Mouse (Mus musculus): Measurements from ENCODE around the gene Lcp1.
A peak's percentile ranks its signal among the peaks of the same experiment; 100 is the strongest.

Lcp1 gene

DNA sequence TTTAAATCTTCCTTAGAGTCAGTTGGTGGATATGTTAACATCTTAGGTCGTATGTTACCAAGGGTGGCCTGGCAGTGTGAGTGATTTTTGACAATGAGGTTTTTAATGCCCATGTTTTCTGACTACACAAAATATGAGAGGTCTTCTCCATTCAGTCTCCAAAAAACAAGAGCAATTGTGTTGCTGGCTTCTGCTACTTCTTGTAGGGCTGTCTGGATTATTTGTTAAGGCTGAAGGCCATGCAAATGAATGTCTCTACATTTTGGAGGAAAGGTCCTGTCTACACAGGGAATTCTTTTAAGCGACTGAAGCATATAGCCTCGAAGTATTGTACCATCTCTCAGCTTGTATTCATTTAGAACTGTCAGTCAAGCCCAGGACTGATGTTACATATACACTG lies 46.5 kb downstream of the Lcp1 start:
- no peak for DNase-seq

DNA sequence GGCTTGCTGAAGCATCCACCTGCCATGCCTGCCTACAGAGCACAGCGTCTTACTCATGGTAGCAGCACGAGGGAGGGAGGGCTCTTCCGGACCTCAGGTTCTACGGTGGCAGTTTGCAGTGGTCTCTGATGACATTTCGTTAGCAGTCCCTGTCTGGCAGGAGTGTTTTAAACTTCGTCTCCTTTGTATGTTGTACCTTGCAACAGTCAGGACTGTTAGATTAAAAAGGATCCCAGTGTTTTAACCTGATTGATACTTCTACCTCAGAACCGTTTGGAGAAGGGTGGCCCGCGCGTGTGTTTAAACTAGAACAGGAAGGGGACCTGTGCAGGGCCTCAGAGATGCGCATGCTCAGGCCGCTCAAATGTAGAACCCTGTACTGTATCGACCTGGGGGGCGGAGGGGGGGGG lies 47.5 kb downstream of the Lcp1 start:
- no peak for DNase-seq

DNA sequence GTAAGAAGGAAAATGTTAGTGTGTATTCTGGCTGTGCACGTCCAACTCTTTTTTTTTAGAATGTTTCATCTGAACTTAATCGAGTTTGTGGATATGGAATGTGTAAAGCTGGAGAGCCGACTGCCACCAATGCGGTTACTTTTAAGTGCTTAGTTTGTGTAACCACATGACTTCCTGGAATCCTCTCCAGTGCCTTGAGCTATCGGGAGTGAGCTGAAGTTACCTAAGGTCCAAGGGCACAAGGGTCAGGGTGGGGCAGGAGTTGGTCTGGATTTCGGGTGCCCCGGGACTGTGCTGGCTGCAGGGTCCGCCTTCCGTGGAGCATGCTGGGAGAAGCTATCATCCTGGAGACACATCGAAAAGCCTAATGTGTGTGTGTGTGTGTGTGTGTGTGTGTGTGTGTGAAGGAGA lies 47.9 kb downstream of the Lcp1 start:
- DNase-seq, result no peak

DNA sequence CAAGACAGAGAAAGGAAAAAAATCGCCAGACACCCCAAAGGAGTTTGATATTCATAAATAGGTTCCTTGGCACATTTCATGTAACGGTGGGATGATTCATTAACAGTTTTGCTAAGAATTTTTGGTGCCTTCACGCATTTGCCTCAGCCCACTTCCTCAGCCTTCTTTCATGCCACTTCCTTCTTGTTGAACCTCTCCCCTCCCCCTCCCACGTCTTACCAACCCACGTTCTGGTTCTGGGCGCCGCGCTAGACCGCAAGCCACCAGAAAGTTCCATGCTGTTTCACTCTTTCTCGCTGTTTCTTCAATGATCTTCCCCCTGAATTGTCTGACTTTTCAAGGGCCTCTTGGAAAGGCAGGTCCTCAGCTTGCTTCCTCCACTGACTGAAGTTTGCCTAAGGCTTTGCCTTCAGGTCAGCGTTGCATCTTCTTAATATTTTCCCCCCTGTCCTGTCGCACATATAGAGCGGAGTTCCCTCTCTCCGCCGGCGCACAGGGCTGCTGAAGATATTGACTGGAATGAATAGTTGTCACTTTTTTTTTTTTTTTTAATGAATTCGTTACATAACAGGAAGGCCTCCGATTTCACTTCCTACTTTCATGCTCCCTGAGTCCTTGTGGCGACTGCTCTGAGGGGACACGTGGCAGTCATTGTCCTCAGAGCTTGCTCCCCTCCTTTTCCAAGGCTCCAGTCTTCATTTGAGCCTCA lies 48.5 kb downstream of the Lcp1 start:
- DNase-seq, result no peak

GRCm38 (mm10) chr14:75180551-75180978 lies 49.7 kb downstream of the Lcp1 start:
- no peak for DNase-seq

DNA sequence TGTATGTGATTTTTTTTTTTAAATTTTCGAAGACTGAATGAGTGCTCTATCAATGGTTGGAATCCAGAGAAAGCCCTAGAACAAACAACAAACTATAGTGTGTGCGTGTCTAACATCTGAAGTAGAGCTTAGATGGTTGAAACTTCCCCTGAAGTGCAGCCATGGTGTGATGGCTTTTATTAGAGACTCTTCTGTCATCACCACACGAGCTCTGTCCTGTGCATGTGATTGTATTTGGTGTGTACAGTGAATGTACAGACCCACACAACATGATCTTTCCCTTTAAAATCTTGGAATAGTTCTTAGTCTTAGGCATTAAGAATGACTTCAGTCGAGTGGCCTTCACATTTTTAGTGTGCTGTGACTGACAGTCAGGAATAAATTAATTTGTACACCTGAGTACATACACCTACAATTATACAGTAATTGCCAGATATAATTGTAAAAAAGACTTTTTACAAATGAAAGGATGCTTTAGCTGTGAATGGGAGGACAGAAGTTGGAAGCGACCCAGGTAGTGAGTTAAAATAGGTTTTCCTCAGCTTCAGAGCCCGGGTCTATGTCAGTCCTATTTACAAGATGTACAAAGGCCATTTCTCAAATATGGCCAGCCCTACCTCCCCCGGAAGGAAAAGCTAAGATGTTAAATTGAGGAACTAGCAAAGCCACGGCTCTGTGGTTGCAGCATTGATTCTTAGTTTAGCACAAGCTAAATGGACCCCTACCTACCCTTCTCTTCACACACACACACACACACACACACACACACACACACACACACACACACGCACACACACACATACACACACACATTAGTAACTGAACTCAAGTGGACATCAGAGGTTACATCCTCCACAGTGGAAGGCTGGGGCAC lies 50.4 kb downstream of the Lcp1 start:
- DNase-seq, result no peak

GRCm38 (mm10) chr14:75182378-75182777 lies 51.5 kb downstream of the Lcp1 start:
- no peak for DNase-seq

GRCm38 (mm10) chr14:75182831-75183230 lies 51.9 kb downstream of the Lcp1 start:
- DNase-seq, result no peak

- DNase-seq, result peak; percentile 8 to 16
These were observed 53.3 kb downstream of the Lcp1 start for GRCm38 (mm10) chr14:75184069-75184790.

DNA sequence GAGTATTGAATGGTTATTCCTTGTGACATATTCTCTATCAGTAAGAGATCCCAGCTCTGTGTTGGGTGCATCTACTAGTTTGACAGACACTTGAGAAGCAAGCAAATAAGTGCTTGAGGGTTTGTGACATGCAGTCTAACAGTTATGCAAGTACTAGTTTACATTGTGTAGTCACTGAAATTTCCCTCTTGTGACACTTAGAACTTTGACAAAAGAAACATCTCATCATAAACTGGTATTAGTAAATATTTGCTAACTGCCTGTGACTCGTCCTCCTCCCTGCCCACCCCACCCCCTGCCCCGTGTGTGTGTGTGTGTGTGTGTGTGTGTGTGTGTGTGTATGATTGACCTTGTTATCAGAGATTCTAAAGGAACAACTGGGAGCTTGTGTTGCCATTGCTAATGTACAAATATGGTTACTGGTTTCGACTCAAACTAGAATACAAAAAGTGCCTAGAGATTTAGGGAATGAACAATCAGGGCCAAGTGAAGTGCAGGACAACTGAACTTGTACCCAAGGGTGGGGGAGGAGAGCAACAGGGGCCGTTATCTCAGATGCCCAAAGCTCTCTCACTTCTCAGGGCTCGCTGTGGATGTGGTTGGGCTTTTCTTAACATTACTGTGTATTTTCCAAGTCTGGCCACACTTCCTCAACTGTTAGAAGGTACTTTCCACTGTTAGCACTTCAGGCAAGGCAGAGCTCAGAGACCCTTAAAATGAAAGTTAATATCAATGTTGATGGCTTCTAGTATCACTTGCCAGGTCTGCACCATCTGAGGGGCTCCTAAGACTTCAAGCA lies 55.1 kb downstream of the Lcp1 start:
- DNase-seq, result no peak

DNA sequence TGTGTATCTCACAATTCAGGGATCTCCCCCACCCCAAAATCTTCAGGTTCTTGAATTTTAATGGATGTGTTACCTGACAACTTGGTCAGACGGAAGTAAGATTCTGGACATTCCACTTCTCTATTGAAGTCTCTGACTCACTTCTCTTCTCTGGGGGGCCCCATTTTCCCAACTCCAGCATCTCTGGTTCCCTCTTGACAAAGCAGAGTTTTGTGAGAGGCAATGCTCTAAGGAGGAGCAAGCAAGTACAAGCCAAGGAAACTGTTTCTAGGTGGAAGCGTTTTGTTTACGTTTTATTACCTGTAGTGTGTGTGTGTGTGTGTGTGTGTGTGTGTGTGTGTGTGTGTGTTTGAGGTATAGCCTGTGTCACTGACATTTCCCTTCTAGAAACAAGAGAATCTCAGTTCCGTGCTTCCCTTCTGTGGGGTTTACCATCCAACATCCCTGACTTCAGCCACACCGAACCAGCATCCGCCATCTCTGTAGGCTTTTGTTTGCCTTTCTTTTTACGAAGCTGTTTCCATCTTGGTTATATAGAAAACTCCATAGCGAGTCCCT lies 56.0 kb downstream of the Lcp1 start:
- DNase-seq, result no peak

DNA sequence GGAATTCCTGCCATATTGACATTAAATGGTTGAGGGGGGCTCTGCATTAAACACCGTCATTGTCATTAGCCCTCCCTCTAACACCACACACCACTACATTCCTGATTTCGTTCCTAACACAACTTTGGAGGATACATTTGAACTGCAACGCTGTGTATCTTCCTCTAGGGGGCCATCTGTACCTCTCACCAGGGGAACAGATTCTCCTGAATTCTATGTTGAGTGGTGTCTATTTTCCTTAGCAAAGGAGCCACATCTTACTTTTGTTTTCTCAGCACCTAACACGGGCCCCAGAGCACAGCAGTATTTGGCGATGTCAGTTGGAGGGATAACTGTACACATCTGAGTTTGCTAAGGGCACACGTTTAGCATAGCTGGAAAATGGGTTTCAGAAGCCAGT lies 57.6 kb downstream of the Lcp1 start:
- no peak for DNase-seq

DNA sequence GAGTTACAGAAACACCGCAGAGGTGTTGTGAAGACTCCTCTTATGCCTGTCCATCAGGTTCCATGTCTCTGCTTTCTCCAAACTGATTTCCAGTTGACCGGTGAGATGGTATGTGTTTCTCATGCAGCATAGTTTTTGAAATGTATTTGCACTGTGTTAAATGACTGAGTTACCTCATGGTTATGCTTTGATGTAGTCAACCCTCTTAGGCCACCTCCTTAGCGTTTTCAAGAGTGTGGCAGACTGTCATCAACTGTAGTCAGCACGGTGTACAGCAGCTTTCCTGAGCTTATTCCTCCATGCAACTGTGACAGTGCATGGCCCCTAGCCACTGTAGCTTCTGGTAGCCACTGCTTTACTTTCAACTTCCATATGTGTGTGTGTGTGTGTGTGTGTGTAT lies 58.1 kb downstream of the Lcp1 start:
- DNase-seq, result no peak

DNA sequence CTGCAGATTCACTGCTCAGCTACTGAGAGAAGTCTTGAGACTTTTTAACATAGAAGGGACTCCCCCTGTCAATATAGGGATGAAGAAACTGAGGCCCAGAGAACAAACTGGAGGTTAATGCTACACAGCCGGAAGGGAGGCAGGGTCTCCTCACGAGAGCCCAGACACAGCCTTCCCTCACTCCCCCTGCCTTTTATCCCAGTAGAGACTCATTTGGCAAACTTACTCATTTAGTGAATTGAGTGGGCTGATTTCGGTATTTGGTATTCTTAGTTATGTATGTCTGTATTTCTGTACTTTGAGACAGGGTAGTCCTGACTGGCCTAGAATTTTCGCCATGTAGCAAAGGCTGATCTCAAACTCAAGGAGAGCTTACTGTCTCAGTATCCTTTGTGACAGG lies 59.8 kb downstream of the Lcp1 start:
- DNase-seq, result no peak

- DNase-seq, result no peak
These were observed 61.5 kb downstream of the Lcp1 start for GRCm38 (mm10) chr14:75192427-75192826.

GRCm38 (mm10) chr14:75192858-75193257 lies 62.0 kb downstream of the Lcp1 start:
- DNase-seq, result no peak

DNA sequence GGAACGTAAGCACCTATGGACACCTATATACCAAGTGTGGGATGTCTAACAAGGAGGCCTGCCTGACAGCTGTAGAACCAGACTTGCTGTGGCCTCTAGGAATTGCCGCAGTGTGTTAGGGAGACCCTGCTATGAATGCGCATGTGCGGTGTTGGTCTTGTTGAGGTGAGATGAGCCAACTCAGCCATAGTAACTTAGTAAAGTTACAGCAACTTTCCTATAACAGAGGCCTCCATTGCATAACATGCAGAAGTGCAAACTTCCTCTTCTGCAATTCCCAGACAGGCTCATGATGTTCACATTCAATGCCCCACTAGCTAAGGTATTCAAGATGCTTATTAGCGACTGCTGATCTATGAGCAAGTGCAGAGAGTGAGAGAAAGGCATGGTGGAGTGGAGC lies 64.6 kb downstream of the Lcp1 start:
- no peak for DNase-seq

DNA sequence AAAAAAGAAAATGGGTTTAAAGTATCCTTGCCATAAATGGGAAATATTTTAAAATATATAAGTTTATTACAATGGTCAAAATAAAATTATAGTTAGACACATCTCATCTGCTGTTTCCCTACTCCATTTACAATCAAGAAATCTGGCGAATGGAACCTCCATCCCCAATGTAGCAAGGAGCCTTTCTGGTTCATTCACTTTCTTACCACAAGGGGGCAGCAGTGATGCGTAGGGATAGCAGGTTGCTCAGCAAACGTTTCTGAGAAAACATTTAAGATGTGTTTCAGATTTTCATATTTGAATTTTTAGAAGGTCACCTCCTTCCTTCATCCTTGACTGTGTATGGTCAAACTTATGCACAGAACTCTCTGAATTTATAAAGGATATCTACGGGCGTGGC lies 66.1 kb downstream of the Lcp1 start:
- DNase-seq, result peak; percentile 79 to 87

- DNase-seq, result no peak
These were observed 66.8 kb downstream of the Lcp1 start for GRCm38 (mm10) chr14:75197660-75198059.

DNA sequence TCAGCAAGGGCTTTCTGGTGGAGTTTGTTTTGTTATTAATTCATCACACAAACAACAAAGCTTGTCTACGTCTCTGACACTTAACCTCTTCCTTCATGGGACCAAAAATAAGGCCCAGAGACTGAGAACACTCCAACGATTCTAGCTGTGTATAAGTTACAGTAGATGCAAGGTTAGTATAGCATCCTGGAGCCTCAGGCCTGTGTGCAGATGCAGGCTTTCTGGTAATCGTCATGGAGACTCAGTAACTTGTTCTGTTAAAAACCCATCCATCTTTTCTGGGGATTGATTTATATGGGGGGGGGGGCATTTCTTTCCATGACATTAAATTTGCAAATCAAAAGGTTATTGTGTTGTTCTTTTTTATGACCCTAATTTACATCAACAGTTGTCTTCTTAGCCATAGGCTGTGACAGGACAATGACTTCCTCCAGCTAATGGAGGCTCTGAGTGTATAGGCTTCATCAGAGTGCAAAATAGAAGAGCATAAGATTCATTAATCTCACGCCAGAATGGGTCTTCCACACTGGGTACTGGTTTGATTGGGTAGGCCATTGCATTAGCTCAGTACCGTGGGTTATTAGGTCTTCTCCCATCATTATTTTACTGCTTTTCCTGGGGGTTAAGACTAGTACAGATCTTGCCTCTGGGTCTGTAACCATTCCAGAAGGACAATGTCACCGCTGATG lies 74.6 kb downstream of the Lcp1 start:
- no peak for DNase-seq

GRCm38 (mm10) chr14:75206307-75206706 lies 75.4 kb downstream of the Lcp1 start:
- no peak for DNase-seq
